ENCODE assay signal across 9 mouse cellular contexts in the genomic region with DNA sequence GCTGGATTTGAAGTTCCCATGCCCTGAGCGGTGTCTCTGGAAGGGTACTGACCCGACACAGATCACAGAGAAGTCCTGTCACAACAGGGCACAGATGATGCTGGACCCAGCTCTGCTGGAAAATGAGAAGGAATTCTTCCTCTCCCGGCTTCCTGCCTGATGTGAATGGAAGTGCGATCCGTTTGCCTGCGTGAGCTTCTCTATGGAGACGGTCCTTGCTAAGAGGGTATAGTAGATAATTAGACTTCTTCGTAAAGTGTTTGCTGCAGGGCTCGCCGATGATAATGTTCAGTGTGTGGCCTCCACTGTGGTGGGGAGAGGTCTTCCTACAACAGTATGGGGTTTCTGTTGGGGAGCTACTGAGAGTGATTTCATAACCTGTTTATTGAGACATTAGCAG.
DNase-seq lines count a peak whose midpoint lies in the region; ATAC-seq lines count a peak whose summit lies in the region.
"Had no signal": no experiment of that assay in that cellular context is flagged by ENCODE, and none has a peak within 500 bp of the region (broad histone marks: within the 10 kb centered on the region; RNA-seq: fewer than 3 reads in every experiment).

No protein-coding gene starts in this region.

- 0 out of 2 replicates have a peak overlapping the region, but pooled peaks have one; percentile 38 for H3K27ac ChIP-seq in midbrain, embryonic 10.5 days (replicated peaks)
- H3K27ac ChIP-seq in midbrain, embryonic 11.5 days (ENCODE audit: low read depth, low read length): no peak overlapping the region
- H3K27ac ChIP-seq in limb, embryonic 13.5 days: no peak overlapping the region; the same call in 1 of the 2 replicates
- H3K27ac ChIP-seq: midbrain, embryonic 12.5 days had no signal

- WGBS in midbrain, embryonic 10.5 days: 58% methylated on average over 10 of the region's 10 CpGs
- whole genome bisulfite sequencing in midbrain, embryonic 11.5 days: 60% methylated on average over 10 of the region's 10 CpGs
- 10% methylated on average over 10 of the region's 10 CpGs for WGBS in limb, embryonic 13.5 days

- H3K27me3 ChIP-seq in midbrain, embryonic 10.5 days (ENCODE audit: low read depth, poor library complexity, severe bottlenecking): no peaks in the 10 kb centered on the region
- H3K27me3 ChIP-seq in midbrain, embryonic 11.5 days (ENCODE audit: control insufficient read depth, insufficient read depth, low read length): no peaks in the 10 kb centered on the region
- H3K27me3 ChIP-seq in limb, embryonic 13.5 days: no peaks in the 10 kb centered on the region
- H3K27me3 ChIP-seq: midbrain, embryonic 12.5 days had no signal

- H3K9ac ChIP-seq in midbrain, embryonic 11.5 days (ENCODE audit: low read length): no peak overlapping the region
- peak overlapping the region; percentile 51 for H3K9ac ChIP-seq in limb, embryonic 13.5 days
- H3K9ac ChIP-seq: midbrain, embryonic 12.5 days had no signal

- peak; percentile 38 for DNase-seq in embryo, embryonic 11 days
- no peak for DNase-seq in embryo, embryonic 9.5 days (ENCODE audit: extremely low spot score)
- DNase-seq in midbrain, embryonic 10.5 days (ENCODE audit: low spot score): no peak
- no peak for DNase-seq in midbrain, embryonic 11.5 days (ENCODE audit: low spot score, missing footprints)
- no peak for DNase-seq in ovary, postnatal 10 days (ENCODE audit: low spot score)
- DNase-seq in lung, postnatal 36 days: no peak
- no peak for DNase-seq in layer of hippocampus, adult 9-11 months

- H3K4me3 ChIP-seq in midbrain, embryonic 10.5 days: no peak overlapping the region
- H3K4me3 ChIP-seq in midbrain, embryonic 11.5 days (ENCODE audit: low read depth, low read length): no peak overlapping the region
- peak overlapping the region; percentile 25 for H3K4me3 ChIP-seq in limb, embryonic 13.5 days
- H3K4me3 ChIP-seq: midbrain, embryonic 12.5 days had no signal

- ATAC-seq in midbrain, embryonic 11.5 days (ENCODE audit: low FRiP score): no peak
- no peak for ATAC-seq in limb, embryonic 13.5 days (ENCODE audit: low FRiP score, low read depth)

- peaks cover 21% of the 10 kb centered on the region for H3K4me1 ChIP-seq in midbrain, embryonic 10.5 days
- H3K4me1 ChIP-seq in midbrain, embryonic 11.5 days (ENCODE audit: control insufficient read depth, insufficient read depth, low read length): no peaks in the 10 kb centered on the region; the same call in 1 of the 2 replicates
- peaks cover 36% of the 10 kb centered on the region for H3K4me1 ChIP-seq in limb, embryonic 13.5 days

- no peaks in the 10 kb centered on the region for H3K36me3 ChIP-seq in midbrain, embryonic 10.5 days
- H3K36me3 ChIP-seq in midbrain, embryonic 11.5 days (ENCODE audit: control insufficient read depth, insufficient read depth, low read length): no peaks in the 10 kb centered on the region
- H3K36me3 ChIP-seq in limb, embryonic 13.5 days: no peaks in the 10 kb centered on the region
- H3K36me3 ChIP-seq: midbrain, embryonic 12.5 days had no signal

- H3K4me2 ChIP-seq in midbrain, embryonic 11.5 days: no peak overlapping the region
- H3K4me2 ChIP-seq in limb, embryonic 13.5 days (replicated peaks): peak overlapping the region; percentile 57
- H3K4me2 ChIP-seq: midbrain, embryonic 12.5 days had no signal

- no peaks in the 10 kb centered on the region for H3K9me3 ChIP-seq in midbrain, embryonic 10.5 days (replicated peaks)
- no peaks in the 10 kb centered on the region for H3K9me3 ChIP-seq in midbrain, embryonic 11.5 days (ENCODE audit: control insufficient read depth, low read length)
- H3K9me3 ChIP-seq in limb, embryonic 13.5 days: 0 out of 2 replicates have a peak, but pooled peaks cover 4% of the 10 kb centered on the region
- H3K9me3 ChIP-seq: midbrain, embryonic 12.5 days had no signal
